Mouse (Mus musculus) cerebellum, adult 11 months (tissue): ENCODE measurements around the gene Gm11099.

Experiments used
- DNase-seq: peaks from one replicate; pipeline ENCODE4 v3.0.0; 2022

Gm11099 gene

DNA sequence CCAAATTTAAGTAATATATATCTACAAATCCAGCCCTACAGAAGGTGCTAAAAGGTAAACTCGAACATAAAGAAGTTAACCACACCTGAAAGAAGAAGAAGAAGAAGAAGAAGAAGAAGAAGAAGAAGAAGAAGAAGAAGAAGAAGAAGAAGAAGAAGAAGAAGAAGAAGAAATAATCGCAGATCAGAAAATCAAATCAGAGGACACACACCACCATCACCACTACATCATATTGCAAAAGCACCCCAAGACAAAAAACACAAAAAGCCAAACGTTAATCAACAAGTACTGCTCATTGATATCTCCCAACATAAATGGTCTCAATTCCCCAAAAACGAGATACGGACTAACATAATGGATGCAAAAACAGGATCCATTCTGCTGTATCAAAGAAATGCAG lies at the start of gene Gm11099:
Gene Gm11099 (plus strand): TSS at position 301 of the 400 bp plus-strand sequence.
- no peak for DNase-seq

DNA sequence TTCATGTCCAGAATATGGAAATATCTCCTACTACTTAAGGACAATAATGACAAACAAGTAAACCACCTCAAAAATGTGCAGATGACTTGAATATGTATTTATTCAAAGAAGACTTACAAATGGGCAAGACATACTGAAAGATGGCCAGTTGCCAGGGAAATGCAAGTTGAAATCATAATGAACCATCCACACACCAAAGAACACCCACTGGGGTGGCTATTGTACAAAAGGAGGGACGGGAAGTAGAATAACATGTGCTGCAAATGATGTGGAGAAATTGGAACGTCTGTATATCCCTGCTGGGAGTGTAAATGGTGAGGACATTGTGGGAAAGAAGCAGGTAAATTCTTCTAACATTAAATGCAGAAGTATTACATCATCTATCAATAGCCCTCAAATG lies 46.3 kb upstream of the Gm11099 start:
- DNase-seq = no peak

DNA sequence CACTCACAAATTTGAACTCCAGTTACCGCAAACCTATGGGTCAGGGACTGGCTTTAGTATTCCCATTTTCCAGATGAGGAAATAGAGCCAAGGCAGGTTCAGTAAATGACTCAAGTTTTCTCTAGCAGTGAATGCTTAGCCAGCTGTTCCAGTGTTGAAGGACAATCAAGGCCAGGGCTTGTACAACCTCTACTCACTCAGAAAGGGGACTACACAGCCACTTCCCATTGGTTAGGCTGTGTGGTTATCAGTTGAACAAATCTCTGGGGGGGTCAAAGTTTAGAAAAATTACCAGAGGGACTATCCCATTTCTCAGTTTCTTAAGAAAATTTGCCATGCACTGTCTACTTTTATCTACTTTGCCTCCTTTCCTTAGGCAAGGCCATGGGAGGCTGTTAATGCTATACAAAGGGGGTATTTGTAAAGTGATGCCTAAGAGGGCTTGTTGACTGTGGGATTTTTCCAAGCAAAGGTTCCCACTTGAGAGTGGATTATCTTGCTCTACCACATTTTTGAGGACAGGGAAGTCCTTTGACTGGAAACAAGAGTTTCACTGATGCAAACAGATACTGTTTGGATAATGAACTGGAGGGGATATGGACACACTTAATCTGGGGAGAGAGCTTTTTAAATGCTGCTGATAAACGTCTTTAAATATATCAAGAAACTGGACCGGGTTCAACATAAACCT lies 30.2 kb upstream of the Gm11099 start:
- no peak for DNase-seq

- DNase-seq = no peak
Observed at GRCm38 (mm10) chr2:58829981-58830742, 29.1 kb upstream of the Gm11099 start.

DNA sequence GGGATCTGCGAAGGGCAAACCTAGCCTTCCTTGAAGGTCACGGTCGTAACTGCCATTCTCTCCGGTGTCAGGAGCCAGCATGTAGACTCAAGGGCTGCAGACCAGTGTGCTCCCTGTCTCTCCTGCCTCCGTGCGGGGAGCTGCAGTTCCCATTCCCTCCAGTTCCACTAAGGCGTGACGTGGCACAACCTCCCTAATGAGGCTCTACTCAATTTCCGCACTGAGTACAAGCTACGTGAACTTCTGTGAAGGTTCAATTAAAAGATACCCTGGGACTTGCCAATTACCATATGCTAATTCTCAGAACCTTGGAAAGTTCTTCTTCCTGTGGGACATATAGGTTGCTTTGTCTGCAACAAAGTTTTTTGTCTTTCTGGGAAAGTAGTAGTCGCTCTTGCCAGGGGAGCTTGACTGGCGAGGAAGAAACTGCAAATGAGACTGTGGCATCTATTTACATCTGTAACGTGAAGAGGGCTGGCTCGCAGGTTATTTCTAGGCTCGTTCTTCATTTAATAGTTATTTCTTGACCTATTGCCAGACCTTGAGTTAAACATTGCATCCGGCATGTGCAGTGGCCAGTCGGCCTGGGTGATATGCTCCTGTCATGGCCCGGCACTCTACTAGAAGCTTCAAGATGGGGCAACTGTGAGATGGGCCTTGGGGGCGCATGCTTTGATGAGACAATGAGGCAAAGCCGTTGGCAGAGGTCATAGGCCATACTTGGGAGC lies 26.8 kb upstream of the Gm11099 start:
- no peak for DNase-seq

DNA sequence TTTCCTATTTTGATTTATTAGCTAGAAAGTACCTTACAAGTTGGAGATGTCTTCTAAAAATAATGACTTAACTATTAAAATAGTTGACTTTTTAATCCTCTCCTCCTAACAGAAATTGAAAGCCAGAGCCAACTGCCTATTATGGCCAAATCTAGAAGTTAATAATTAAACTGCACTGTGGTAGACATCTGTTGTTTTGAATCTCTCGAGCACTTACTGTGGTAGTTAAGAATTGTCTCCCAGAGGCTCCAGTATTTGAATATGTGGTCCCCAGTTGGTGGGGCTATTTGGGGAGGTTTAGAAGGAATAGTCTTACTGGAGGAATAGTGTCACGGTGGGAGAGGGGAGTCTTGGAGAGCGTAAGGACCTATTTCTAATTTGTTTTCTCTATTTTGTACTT lies 18.2 kb upstream of the Gm11099 start:
- DNase-seq = no peak

DNA sequence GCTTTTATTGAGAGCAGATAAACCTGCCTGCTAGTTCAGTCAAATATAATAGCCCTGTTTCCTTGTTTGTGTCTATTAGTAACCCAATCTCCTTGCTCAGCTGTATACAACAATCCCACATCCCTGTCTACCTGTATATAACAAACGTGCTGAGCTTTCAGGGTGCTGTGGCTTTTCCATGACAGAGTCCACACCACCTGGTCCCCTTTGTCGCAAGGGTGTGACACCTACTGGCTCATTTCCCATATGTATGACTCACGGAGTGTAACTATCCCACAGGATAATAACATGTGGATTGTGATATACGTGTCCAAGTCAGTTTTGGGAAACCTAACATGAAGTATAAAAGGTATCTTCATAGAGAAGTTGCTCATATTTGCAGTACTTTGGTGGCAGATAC lies 16.8 kb upstream of the Gm11099 start:
- DNase-seq = no peak

DNA sequence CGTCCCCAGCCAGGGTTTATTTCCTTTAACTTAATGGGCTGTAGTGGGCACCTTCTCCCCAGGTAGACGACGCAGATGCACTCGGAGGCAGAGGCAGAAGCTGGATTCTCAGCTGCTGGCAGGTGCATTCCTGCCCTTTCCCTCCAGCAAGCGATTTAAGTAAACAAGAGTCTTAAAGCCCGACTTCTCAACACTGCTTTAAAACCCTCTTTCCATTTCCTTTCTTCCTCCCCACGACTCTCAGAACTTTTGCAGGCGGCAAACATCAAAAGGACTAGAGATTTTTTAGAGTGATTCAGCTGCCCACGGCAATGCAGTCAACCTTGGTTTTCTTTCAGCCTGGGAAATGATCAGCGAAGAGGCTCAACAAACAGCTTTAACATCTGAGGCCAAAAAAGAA lies 14.7 kb upstream of the Gm11099 start:
- DNase-seq = no peak

DNA sequence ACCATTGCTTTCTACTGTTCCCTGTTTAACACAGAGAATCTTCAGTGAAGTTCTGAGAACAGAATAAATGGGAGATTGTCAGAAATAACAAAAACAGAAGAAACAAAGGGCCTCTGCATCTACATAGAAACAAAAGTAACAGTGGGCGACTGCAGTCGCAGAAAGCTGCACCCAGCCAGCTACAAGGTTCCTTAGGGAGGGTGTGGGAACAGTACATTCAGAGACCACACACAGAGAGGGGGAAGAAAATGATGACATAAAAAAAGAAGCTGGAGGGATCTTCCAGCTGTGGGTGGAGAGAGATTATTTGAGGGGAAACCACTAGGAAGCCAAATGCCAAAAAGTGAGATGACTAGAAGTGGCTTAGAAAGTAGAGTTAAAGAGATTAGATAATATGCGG lies 20.6 kb downstream of the Gm11099 start:
- no peak for DNase-seq

DNA sequence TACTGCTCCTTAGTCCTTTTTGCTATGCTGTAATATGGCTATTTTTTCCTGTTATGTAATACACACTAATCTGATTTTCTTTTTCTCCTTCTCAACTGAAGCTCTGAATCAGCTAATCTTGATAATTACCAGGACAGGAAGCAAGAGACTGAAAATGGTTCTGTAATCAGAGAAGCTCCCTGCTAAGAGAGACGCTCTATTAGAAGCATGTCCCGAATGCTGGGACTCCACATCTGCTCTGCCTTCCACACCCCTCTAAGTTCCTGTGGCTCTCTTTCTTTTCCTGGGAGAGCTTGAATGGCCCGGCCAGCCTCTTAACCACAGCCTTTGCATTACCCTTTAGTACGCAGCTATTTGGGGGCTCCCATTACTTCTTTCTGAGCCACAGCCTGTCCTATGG lies 45.8 kb downstream of the Gm11099 start:
- DNase-seq = no peak

- DNase-seq = no peak
Observed at GRCm38 (mm10) chr2:58906814-58907516, 47.7 kb downstream of the Gm11099 start.

- no peak for DNase-seq
Observed at GRCm38 (mm10) chr2:58912339-58912738, 53.1 kb downstream of the Gm11099 start.

DNA sequence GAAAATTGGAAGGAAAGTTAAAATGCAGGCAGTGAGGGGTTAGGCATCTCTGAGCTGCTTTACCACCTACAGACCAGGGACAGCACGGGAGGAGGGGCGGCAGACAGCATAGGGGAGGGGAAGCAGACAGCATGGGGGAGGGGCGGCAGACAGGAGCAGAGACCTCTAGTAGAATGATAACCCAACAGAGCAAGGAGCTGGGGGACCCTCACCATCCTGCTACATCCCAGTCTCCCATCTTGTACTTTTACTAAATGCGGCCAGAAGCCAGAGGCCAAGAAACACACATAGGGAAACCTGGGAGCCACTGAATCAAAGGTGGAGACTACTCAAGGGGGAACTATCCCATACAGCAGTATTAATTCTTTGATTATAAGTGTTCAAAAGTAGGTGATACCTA lies 59.1 kb downstream of the Gm11099 start:
- DNase-seq = no peak

DNA sequence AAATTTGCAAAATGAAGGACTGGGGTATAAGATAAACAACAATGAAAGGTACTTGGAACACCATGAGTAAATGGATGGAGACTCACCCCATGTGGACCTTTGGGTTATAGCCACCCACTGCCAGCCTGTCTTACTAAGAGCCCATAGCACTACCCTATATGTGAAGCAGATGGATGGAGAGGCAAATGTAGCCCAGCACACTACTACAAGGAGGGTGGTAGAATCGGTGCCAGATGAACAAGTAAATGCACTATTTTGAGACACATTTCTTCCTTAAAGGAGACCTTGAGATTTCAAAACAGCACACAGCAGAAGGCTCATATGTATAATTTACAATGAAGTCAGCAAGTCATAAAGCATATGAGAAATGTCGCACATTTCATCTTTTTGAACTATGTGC lies 66.3 kb downstream of the Gm11099 start:
- DNase-seq = no peak

DNA sequence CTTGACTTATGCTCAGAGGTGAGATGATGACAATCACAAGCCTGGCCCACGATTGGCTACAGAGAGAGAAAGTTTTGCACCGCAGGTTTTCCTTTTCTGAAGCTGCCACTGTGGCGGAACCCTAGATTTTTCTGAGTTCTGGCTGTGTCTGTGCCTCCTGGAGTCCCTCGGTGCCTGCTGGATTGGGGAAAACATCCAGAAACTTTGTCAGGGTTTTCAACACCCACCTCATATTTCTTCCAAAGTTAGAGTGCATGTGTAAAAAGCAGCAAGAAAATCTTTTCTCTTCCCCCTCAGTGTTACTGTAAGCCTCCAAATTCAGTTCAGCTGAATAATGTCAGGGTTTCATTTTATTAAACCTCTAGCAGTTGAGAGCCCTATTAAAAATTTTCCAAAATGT lies 82.1 kb downstream of the Gm11099 start:
- no peak for DNase-seq

DNA sequence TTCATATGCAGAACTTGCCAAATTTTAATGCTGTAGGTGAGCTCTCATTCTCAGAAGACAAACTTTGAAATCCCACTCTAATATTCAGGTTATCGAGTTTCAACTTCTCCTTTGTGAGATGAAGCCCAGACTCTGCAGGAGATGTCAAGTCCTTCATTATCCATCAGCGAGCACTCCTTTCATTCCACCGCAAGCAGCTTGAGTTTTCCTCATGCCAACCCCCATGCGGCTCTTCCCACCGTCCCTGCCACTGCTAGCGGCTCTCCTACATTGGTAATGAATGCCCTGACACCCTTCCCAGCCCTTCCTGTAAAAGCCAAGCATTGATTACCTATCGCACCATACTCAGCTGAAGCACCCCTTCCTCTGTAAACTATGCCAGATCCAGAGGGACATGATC lies 89.6 kb downstream of the Gm11099 start:
- DNase-seq = no peak

- no peak for DNase-seq
Observed at GRCm38 (mm10) chr2:58952101-58952500, 92.9 kb downstream of the Gm11099 start.

DNA sequence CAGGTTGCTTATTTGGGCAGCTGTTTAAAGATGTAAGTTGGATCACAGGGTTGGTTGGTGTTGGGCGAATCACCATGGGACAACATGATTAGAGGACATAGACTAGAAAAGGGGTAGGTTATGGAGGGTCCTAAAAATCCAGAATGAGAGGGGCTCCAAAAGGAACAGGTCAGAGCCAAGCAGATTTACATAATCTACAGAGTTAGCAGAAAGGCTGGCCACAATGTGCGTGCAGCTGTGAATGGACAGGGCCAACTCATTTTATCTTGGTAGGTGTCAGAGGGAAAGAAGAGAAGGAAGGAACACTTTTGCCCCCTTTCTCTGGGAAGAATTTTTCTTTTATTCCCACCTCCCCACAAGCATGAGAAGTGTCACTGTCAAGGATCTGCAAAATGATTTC lies 97.1 kb downstream of the Gm11099 start:
- no peak for DNase-seq

- no peak for DNase-seq
Observed at GRCm38 (mm10) chr2:58956770-58957300, 97.6 kb downstream of the Gm11099 start.
